Mouse (Mus musculus) ES-E14 (cell line): ENCODE measurements around the gene Marveld1.

Experiments used
- HCFC1 ChIP-seq: IDR thresholded peaks from 2 replicates; pipeline ENCODE4 v1.6.1; 2012; ENCODE audit warnings: low read length, inconsistent platforms, borderline replicate concordance; ENCODE audit not compliant: insufficient read depth
- MAFK ChIP-seq: IDR thresholded peaks from 2 replicates; pipeline ENCODE4 v1.6.1; 2014; ENCODE audit warnings: mild to moderate bottlenecking, low read depth, low read length, inconsistent platforms; ENCODE audit not compliant: insufficient read depth
- ZNF384 ChIP-seq: IDR thresholded peaks from 2 replicates; pipeline ENCODE4 v1.6.1; 2012; ENCODE audit warnings: low read depth, low read length, inconsistent platforms

DNA sequence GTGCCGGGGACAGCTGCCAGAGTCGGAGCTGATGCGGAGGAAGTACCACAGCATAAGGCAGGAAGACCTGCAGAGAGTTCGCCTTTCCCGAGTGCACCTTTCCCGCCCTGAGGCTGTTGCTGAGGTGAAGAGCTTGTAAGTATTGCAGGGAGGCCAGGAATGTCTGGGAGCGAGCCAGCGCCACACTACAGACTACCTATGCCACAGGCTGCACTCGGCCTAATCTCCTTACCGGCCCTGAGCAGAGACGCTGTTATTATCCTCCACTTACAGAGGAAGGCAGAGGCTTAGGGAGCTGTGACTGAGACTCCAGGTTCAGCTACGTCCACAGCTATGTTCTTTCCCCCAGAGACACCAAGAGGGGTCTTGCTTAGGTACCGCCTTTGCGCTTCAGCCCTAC lies 32.2 kb downstream of the Marveld1 start:
- no peak for TF ChIP-seq HCFC1
- no peak for TF ChIP-seq ZNF384
- no peak for TF ChIP-seq MAFK
